Mouse (Mus musculus) ES-E14 (cell line): ENCODE data around the gene Tktl1. TPM values are rescaled to one million over a fixed set of nuclear protein-coding genes. Genes with fewer than 3 reads are reported as not detected.
A peak's percentile ranks its signal among the peaks of the same experiment; 100 is the strongest.

Experiments used
- DNase-seq: peaks from one replicate; pipeline ENCODE4 v3.0.0-alpha.2; 2013; ENCODE audit warnings: low read depth, low spot score
- H3K27ac ChIP-seq: 2 replicates; pipeline ENCODE4 v1.5.1; 2012; ENCODE audit warnings: low read depth, mild to moderate bottlenecking, low read length, moderate library complexity, mixed read lengths; ENCODE audit not compliant: poor library complexity, insufficient read depth, severe bottlenecking
- H3K36me3 ChIP-seq: 2 replicates; pipeline ENCODE4 v1.6.1; 2012; ENCODE audit warnings: mild to moderate bottlenecking, low read length, moderate library complexity, mixed read lengths; ENCODE audit not compliant: control insufficient read depth, poor library complexity, insufficient read depth, severe bottlenecking
- H3K4me1 ChIP-seq, 2 experiments: fragments of 150-350 bp in 1 of 2; sonication (generic) in 1 of 2; 2 replicates each; pipeline ENCODE4 v1.6.1; 2012; ENCODE audit warnings: low read length in 2 of 2, mild to moderate bottlenecking in 1 of 2, mixed read lengths in 1 of 2; ENCODE audit not compliant: control insufficient read depth in 2 of 2, insufficient read depth in 2 of 2, poor library complexity in 1 of 2
- H3K4me3 ChIP-seq, 2 experiments: fragments of 150-350 bp in 1 of 2; sonication (generic) in 1 of 2; 2 replicates each; pipeline ENCODE4 v1.5.1; 2012; ENCODE audit warnings: low read length in 2 of 2, low read depth in 1 of 2, mild to moderate bottlenecking in 1 of 2, mixed read lengths in 1 of 2; ENCODE audit not compliant: insufficient read depth in 1 of 2, poor library complexity in 1 of 2, severe bottlenecking in 1 of 2
- H3K9ac ChIP-seq: 2 replicates; pipeline ENCODE4 v1.6.1; 2012; ENCODE audit warnings: low read depth, mild to moderate bottlenecking, low read length, mixed read lengths; ENCODE audit not compliant: poor library complexity, insufficient read depth, severe bottlenecking
- H3K9me3 ChIP-seq: fragments of 150-350 bp; sonication (generic); 2 replicates; pipeline ENCODE4 v1.6.1; 2012; ENCODE audit warnings: low read depth, mild to moderate bottlenecking, low read length; ENCODE audit not compliant: control insufficient read depth, insufficient read depth
- CHD2 ChIP-seq: IDR thresholded peaks from 2 replicates; pipeline ENCODE4 v1.6.1; 2014; ENCODE audit warnings: mild to moderate bottlenecking, low read depth, low read length, inconsistent platforms
- HCFC1 ChIP-seq: IDR thresholded peaks from 2 replicates; pipeline ENCODE4 v1.6.1; 2012; ENCODE audit warnings: low read length, inconsistent platforms, borderline replicate concordance; ENCODE audit not compliant: insufficient read depth
- MAFK ChIP-seq: IDR thresholded peaks from 2 replicates; pipeline ENCODE4 v1.6.1; 2014; ENCODE audit warnings: mild to moderate bottlenecking, low read depth, low read length, inconsistent platforms; ENCODE audit not compliant: insufficient read depth
- ZC3H11A ChIP-seq: IDR thresholded peaks from 2 replicates; pipeline ENCODE4 v1.6.1; 2012; ENCODE audit warnings: low read depth, mild to moderate bottlenecking, inconsistent platforms, low read length, borderline replicate concordance
- ZNF384 ChIP-seq: IDR thresholded peaks from 2 replicates; pipeline ENCODE4 v1.6.1; 2012; ENCODE audit warnings: low read depth, low read length, inconsistent platforms
- in situ Hi-C, 2 experiments: fragments of 600-800 bp; cut with MboI; formaldehyde crosslinking; loops; one replicate each; pipeline ENCODE4 v1.15.1; 2025; ENCODE audit warnings: low sequenced_read_pairs in 2 of 2, inconsistent platforms in 1 of 2; ENCODE audit not compliant: unreplicated experiment in 2 of 2
- total RNA-seq: library from RNA; depleted of rRNA; stranded (reverse); fragments of 300-350 nt; gene quantifications from 2 replicates; pipeline ENCODE4 v1.2.3, GENCODE M21; 2012

Gene Tktl1
- total RNA-seq, 1 experiment, result 0.89 TPM

DNA sequence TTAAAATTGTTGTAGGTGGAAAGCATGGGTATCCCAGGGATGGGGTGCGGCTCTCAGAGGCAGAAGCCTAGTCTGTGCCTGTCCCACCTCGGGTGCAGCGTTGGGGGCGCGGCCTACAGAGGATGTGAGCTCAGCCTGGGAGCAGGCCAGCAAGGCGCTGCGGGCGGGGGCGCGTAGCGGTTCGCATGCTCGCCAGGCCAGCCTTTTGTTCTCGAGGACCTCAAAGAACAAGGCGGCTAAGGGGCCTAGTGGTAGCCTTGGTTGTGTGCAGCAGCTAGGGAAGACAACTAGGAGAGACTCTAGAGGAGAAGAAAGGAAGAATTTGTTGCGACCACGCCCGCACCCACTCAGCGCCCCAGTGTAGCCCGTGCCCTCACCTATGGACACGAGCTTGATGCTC is 68.6 kb downstream of the Tktl1 start:
- peak overlapping the region; percentile 85 to 96 for H3K4me3 ChIP-seq
- TF ChIP-seq CHD2 (no peak), HCFC1 (no peak), ZC3H11A (no peak), MAFK (no peak), ZNF384 (no peak)
- peak overlapping the region; percentile 89 for H3K27ac ChIP-seq
- peaks cover 29% of the 10 kb centered on the region for H3K36me3 ChIP-seq
- H3K9me3 ChIP-seq, result no peaks in the 10 kb centered on the region
- DNase-seq, result no peak
- in situ Hi-C loops, result loop anchor here (10.0 to 25.0 kb wide), 2 partner anchors 169 to 283 kb away; partner anchors contain the start of gene Hcfc1 (in 1 of the 2)
- H3K4me1 ChIP-seq, result 0 out of 4 replicates have a peak, but pooled peaks cover 0 to 3% of the 10 kb centered on the region in 2 experiments
- H3K9ac ChIP-seq, result peak overlapping the region; percentile 99

DNA sequence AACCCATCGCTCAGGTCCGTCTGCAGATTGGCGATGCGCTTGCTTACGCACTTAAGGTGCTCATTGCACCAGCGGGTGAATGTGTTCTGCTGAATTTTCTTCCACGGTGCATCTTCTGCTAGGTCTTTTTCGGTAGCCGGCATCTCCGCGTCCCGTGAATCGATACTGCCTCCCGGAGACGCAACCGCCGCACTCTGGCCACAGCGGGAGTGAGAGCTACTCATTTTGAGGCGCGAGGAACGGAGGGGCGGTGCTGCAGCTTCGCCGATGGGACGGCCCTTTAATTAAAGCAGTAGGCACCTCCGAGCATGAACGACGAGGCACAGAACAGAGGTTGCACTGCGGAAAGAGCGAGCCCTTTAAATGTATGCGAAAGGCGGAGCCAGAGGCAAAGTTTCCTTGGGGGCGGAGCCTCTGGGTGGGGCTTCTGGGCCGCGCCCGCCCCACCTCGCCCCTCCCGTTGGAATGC is 69.2 kb downstream of the Tktl1 start:
- in situ Hi-C loops, result loop anchor here (10.0 to 25.0 kb wide), 2 partner anchors 169 to 284 kb away; partner anchors contain the start of gene Hcfc1 (in 1 of the 2)
- H3K4me1 ChIP-seq, result 0 out of 4 replicates have a peak, but pooled peaks cover 0 to 3% of the 10 kb centered on the region in 2 experiments

DNA sequence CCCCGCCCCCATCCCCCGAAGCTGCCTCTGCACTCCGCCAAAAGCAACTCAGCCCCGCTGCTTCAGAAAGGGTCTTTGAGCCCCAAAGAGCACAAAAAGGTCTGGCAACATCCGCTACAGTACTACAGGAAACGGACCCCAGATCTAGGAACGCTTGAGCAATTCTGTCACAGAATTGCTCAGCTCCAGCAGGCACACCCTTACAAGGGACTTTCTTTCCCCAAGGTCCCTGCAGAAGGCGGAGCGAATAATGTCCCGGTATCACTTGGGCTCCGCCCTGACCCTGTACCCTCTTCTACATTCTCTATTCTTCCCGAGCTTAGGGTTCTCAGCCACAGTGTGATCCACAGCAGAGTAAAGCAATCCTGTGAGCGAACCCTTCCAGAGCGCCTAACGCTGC is 69.6 kb downstream of the Tktl1 start:
- H3K27ac ChIP-seq, result no peak overlapping the region
- H3K9me3 ChIP-seq, result no peaks in the 10 kb centered on the region
- TF ChIP-seq ZNF384 (no peak), ZC3H11A (no peak), HCFC1 (no peak)
- DNase-seq, result no peak
- in situ Hi-C loops, result loop anchor here (10.0 to 25.0 kb wide), 2 partner anchors 168 to 284 kb away; partner anchors contain the start of gene Hcfc1 (in 1 of the 2)
- H3K4me1 ChIP-seq, result 0 out of 4 replicates have a peak, but pooled peaks cover 0 to 3% of the 10 kb centered on the region in 2 experiments
- 0 out of 2 replicates have a peak overlapping the region, but pooled peaks have one; percentile 20 for H3K9ac ChIP-seq
- H3K36me3 ChIP-seq, result peaks cover 19% of the 10 kb centered on the region
- H3K4me3 ChIP-seq, result peak overlapping the region; percentile 57 to 85

More for the DNA sequence above, 69.2 kb downstream of the Tktl1 start:
- H3K9me3 ChIP-seq, result no peaks in the 10 kb centered on the region
- TF ChIP-seq HCFC1, result no peak
- no peak for TF ChIP-seq CHD2
- no peak for TF ChIP-seq ZC3H11A
- no peak for TF ChIP-seq ZNF384
- no peak for TF ChIP-seq MAFK
- H3K4me3 ChIP-seq, result peak overlapping the region; percentile 85 to 96
- H3K36me3 ChIP-seq, result peaks cover 24% of the 10 kb centered on the region
- peak overlapping the region; percentile 89 for H3K27ac ChIP-seq
- H3K9ac ChIP-seq, result peak overlapping the region; percentile 99
- peak; percentile 74 for DNase-seq

DNA sequence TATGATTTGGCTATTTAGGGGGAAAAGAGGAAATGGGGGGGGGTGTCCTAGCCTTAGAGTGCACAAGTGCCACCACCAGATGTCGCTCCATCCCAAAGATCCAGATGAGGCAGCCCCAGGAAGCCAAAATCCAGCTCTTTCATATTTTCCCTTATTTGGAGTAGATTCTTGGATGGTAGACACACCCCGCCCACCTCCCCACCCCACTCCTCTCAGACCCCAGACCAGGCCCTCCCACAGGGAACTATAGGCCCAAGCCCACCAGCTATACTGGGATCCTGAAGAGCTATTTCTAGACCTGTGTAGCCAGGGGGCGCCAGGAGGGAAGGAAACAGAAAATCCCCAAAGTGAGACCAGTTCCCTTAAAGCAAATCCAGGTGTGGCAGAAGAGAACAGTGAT is 71.6 kb downstream of the Tktl1 start:
- TF ChIP-seq HCFC1 (no peak), ZC3H11A (no peak), MAFK (no peak), ZNF384 (no peak), CHD2 (no peak)
- Histone ChIP-seq H3K4me3 (no peak overlapping the region), H3K9me3 (no peaks in the 10 kb centered on the region), H3K9ac (no peak overlapping the region), H3K4me1 (0 out of 4 replicates have a peak, but pooled peaks cover 0 to 3% of the 10 kb centered on the region in 2 experiments), H3K27ac (no peak overlapping the region), H3K36me3 (0 out of 2 replicates have a peak, but pooled peaks cover 2% of the 10 kb centered on the region)
- DNase-seq, result no peak
- in situ Hi-C loops, result loop anchor here (10.0 to 25.0 kb wide), 2 partner anchors 166 to 286 kb away; partner anchors contain the start of gene Hcfc1 (in 1 of the 2)
